Mouse (Mus musculus): ENCODE results near the gene Naa25. TPM values are rescaled to one million over a fixed set of nuclear protein-coding genes. Genes with fewer than 3 reads are reported as not detected.
A peak's percentile ranks its signal among the peaks of the same experiment; 100 is the strongest.

The Naa25 gene
- total RNA-seq, 2 experiments from 2014 or later = 42.9 to 43.3 TPM

DNA sequence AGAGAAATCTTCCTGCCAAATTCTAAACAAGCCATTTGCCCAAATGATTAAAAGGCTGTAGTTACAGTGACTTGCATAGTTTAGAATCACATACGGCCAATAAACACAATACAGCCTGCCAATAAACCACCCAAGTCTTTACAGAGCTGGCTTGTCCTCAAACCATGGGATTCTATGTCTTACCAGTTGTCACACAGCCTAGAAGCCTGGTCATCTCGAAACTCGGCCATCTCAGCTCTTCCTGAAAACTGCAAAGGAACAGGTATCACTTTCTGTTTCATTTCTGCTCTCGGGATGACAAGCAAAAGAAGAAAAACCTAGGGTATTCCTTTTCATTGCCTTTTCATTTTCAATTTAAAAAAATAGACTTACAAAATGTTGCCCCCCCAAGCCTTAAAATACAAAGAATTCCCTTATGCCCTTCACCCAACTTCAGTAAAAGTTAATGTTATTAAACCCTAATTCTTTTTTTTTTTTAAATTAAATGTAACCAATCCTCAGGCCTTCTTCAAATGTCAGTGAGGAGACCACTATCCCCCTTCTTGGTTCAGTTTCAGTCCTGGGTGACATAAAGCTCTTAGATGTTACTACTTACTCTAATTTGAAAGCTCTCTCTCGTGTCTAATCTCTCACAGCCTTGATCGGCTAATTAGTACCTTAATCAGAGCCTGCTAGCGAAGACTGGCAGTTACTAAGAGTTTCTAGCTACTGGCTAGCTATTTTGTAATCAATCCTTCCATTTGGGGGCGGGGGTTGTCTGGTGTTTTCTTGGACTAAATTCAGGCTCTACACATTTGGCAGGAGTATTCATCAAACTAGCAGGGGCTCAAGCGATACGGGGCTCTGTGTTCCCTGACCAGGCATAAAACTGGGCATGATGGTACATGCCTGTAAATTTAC, 13.6 kb upstream of the Naa25 start:
- TF ChIP-seq CTCF (IDR thresholded peaks at IDR 0.05) = no peak
- intact Hi-C loops (cut with DNase I) = no loop called here
- Histone ChIP-seq H3K4me3 (peak overlapping the region; percentile 80), H3K27ac (peak overlapping the region; percentile 97)
- no peak for DNase-seq (ENCODE audit: extremely low spot score in 1 of 2, low spot score in 2 of 2)

DNA sequence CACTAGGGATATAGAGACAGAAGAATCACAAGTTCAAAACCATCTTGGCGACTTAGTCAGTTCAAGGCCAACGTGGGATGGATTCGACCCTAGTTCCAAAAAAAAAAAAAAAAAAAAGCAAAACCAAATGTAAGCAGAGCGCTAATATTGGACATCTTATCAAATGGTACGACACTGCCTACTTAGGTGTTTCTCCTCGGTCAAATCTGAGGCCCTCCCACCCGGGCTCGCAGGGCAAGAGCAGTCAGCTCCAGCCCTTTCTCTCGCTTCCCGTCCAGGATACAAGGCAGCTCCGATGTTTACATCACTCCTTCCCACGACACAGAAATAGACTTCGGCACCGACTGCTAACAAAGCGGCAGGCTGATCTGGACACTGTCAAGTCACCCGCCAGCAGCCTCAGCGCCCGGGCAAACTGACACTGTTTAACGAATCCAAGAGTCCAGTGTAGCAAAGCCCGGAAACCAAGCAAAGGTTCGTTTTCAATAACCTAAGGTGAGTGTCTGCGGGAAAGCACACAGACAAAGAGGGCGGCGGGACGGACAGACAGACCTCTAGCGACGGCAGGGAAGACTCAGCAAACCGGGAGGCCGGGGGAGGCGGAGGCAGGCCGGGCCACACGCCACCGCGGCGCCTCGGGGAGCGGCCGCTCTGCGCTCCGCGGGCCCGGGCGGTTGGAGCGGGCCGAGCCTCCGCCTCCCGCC, 12.8 kb upstream of the Naa25 start:
- Histone ChIP-seq H3K27ac (peak overlapping the region; percentile 97), H3K4me3 (peak overlapping the region; percentile 80)
- TF ChIP-seq CTCF (IDR thresholded peaks at IDR 0.05) = no peak
- DNase-seq (ENCODE audit: extremely low spot score in 1 of 2, low spot score in 2 of 2) = no peak
- intact Hi-C loops (cut with DNase I) = loop anchor here (5.0 kb wide), 1 partner anchor 163 kb away; the partner anchor contains the start of gene Hectd4

GRCm38 (mm10) chr5:121385461-121386119, 12.1 kb upstream of the Naa25 start, which contains the start of gene Trafd1:
TSS of gene Trafd1 (minus strand) at chr5:121385632.
- peak within 1 kb of the TSS; percentile 80 for H3K4me3 ChIP-seq
- peak within 1 kb of the TSS; percentile 97 for H3K27ac ChIP-seq
- peak; percentile 91 to 94 for DNase-seq (ENCODE audit: extremely low spot score in 1 of 2, low spot score in 2 of 2)
- TF ChIP-seq CTCF (IDR thresholded peaks at IDR 0.05) = no peak
- intact Hi-C loops (cut with DNase I) = loop anchor here (5.0 kb wide), 1 partner anchor 163 kb away; the partner anchor contains the start of gene Hectd4

DNA sequence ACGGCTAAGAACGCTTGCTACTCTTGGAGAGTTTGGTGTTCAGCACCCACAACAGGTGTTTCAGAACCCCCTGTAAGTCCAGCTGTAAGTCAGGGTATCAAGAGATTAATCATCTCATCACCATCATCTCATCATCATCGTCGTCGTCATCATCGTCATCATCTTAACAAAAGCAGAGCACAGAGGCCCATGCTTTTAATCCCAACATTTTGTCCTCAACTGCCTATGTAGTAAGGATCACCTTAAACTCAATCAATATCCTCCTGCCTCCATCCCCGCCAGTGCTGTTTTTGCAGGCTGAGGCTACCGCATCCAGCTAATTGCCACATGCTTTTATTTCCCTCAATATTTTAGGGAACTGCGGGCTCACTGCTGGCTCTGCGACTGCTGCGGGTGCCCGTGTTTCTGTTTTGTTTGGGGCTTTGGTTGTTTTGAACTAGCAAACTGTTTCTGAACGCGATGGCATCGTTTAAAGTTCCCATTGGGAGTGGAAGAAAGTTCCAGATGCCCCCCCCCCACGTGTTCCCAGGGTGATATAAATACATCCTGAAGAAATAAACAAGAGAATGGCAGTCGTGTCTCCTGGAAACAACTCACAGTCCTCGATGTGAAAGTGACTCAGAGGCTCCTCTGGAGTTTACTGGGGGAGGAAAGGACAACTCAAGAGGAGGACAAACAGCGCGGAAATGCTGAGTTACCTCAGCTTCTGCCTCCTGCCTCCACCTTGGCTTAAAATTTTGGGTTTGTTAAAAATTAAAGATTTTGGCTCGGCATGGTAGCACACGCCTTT, 11.4 kb upstream of the Naa25 start:
- Histone ChIP-seq H3K27ac (peak overlapping the region; percentile 87), H3K4me3 (peak overlapping the region; percentile 80)
- no peak for TF ChIP-seq CTCF (IDR thresholded peaks at IDR 0.05)
- intact Hi-C loops (cut with DNase I) = loop anchor here (5.0 kb wide), 1 partner anchor 164 kb away; the partner anchor contains the start of gene Hectd4
- DNase-seq (ENCODE audit: extremely low spot score in 1 of 2, low spot score in 2 of 2) = no peak

DNA sequence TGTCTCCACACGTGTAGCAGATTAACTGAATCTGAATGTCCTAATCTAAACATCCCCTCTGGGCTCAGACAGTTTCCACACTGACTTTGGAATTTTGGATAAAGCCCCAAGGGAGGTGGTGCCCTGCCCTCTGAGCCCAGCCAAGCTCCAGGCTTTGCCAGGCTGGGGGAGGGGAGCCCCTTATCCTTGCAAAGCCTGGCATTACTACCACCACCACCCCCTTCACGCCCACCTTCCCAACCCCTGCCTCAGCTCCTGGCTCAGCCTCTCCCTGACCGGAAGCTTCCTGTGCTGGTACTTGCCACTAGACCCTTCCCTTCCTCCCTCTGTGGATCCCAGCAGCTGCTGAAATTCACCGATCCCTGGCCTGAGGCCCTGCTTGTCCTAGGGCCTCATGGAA, 10.6 kb upstream of the Naa25 start:
- Histone ChIP-seq H3K4me3 (no peak overlapping the region), H3K27ac (peak overlapping the region; percentile 87; the same call in 1 of the 2 replicates)
- DNase-seq (ENCODE audit: extremely low spot score in 1 of 2, low spot score in 2 of 2) = no peak
- TF ChIP-seq CTCF (IDR thresholded peaks at IDR 0.05) = no peak
- intact Hi-C loops (cut with DNase I) = loop anchor here (5.0 kb wide), 1 partner anchor 165 kb away; the partner anchor contains the start of gene Hectd4

DNA sequence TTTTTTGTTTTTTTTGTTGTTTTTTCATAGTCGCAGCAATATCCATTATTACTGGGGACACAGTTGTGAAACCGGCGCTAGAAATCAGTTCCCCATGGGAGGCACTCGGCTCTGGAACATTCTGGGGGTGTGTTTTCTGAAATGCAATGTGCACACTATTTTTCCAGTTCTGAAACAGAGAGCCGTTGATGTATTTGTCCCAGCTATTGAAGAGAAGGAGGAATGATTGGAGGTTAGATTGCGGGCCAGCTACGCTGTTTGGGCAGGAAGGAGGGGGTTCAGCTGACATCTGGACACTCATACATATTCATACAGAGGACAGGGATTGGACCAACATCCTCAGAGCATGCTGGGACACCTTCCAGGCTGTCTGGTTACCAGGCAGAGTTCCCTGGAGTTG, 8.6 kb upstream of the Naa25 start:
- DNase-seq (ENCODE audit: extremely low spot score in 1 of 2, low spot score in 2 of 2) = no peak
- no peak for TF ChIP-seq CTCF (IDR thresholded peaks at IDR 0.05)
- Histone ChIP-seq H3K4me3 (no peak overlapping the region), H3K27ac (no peak overlapping the region)
- intact Hi-C loops (cut with DNase I) = loop anchor here (5.0 kb wide), 1 partner anchor 167 kb away; the partner anchor contains the start of gene Hectd4

DNA sequence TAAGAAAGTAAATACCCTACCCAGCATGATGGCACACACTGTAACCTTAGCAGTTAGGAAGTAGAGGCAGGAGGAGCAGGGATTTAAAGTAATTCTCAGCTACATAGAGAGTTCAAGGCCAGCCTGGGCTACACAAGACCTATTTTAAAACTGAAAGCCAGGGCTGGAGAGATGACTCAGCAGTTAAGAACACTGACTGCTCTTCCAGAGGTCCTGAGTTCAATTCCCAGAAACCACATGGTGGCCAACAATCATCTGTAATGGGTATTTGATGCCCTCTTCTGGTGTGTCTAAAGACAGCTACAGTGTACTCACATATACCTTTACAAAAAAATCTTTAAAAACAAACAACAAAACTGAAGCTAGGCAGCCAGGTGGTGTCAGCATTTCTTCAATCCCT, 8.0 kb upstream of the Naa25 start:
- DNase-seq (ENCODE audit: extremely low spot score in 1 of 2, low spot score in 2 of 2) = no peak
- no peak; the same call in 1 of the 2 replicates for TF ChIP-seq CTCF (IDR thresholded peaks at IDR 0.05)
- intact Hi-C loops (cut with DNase I) = loop anchor here (5.0 kb wide), 1 partner anchor 167 kb away; the partner anchor contains the start of gene Hectd4
- H3K4me3 ChIP-seq = no peak overlapping the region
- 0 out of 2 replicates have a peak overlapping the region, but pooled peaks have one; percentile 10 for H3K27ac ChIP-seq

- DNase-seq (ENCODE audit: extremely low spot score in 1 of 2, low spot score in 2 of 2) = peak in 1 of 2 experiments; percentile 42
Observed at GRCm38 (mm10) chr5:121392667-121393380, 4.9 kb upstream of the Naa25 start.

DNA sequence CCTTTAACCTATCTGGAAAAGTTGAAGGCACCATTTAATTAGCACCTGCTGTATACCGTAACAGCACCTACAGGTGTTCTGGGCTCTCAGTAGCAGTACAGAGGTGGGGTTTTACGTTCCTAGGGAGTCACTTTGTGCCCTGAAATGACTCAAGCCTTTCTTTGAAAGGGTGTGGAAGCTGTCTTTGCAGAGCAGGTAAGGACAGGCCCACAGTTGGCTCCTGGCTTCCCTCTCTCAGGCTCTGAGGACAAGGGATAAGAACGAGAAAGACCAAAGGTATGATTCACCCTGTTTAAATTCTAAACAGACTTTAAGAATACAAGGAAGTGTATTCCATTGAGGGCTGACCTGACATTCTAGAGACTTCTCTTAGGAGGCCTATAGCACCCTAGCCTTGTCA, 4.3 kb upstream of the Naa25 start:
- no peak overlapping the region for H3K4me3 ChIP-seq
- no peak overlapping the region for H3K27ac ChIP-seq
- intact Hi-C loops (cut with DNase I) = no loop called here
- DNase-seq (ENCODE audit: extremely low spot score in 1 of 2, low spot score in 2 of 2) = no peak
- no peak for TF ChIP-seq CTCF (IDR thresholded peaks at IDR 0.05)

More at GRCm38 (mm10) chr5:121392667-121393380, 4.9 kb upstream of the Naa25 start:
- intact Hi-C loops (cut with DNase I) = no loop called here
- no peak overlapping the region for H3K27ac ChIP-seq
- TF ChIP-seq CTCF (IDR thresholded peaks at IDR 0.05) = peak; percentile 89
- H3K4me3 ChIP-seq = no peak overlapping the region

DNA sequence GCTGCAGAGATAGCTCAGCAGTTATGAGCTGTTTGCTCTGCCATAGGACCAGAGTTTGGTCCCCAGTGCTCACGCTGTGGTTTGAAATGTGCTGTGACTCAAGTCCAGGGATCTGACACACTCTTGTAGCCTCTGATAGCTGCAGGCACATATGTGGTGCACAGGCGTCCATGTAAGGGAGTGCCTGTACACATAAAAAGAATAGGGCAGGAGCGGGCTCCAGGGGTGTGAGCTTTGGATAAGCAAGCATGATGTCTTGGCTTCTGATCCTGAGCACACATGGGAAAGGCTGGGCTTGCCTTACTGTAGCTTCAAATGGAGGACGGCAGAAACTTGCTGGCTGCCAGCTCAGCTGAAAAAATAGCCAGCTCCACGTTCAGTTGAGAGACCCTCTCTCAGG, 2.1 kb upstream of the Naa25 start:
- no peak for TF ChIP-seq CTCF (IDR thresholded peaks at IDR 0.05)
- DNase-seq (ENCODE audit: extremely low spot score in 1 of 2, low spot score in 2 of 2) = no peak
- intact Hi-C loops (cut with DNase I) = no loop called here
- no peak overlapping the region for H3K4me3 ChIP-seq
- H3K27ac ChIP-seq = no peak overlapping the region
